Mouse (Mus musculus) left cerebral cortex, adult 9 months (tissue): Measurements from ENCODE around the gene Asb17.

Experiments used
- DNase-seq, 2 experiments: peaks; one replicate each; pipeline ENCODE4 v3.0.0; 2022; ENCODE audit warnings: low spot score in 2 of 2

Gene Asb17

GRCm38 (mm10) chr3:153888141-153888540 lies 44.1 kb downstream of the Asb17 start:
- DNase-seq, result no peak

- no peak for DNase-seq
These were observed 45.3 kb downstream of the Asb17 start for GRCm38 (mm10) chr3:153889188-153889781.

GRCm38 (mm10) chr3:153895454-153895853 lies 51.4 kb downstream of the Asb17 start:
- DNase-seq, result no peak

GRCm38 (mm10) chr3:153897216-153897615 lies 53.2 kb downstream of the Asb17 start:
- DNase-seq, result no peak

GRCm38 (mm10) chr3:153901904-153902303 lies 57.9 kb downstream of the Asb17 start:
- no peak for DNase-seq

- no peak for DNase-seq
These were observed 58.6 kb downstream of the Asb17 start for GRCm38 (mm10) chr3:153902595-153902994.

- DNase-seq, result no peak
These were observed 60.6 kb downstream of the Asb17 start for GRCm38 (mm10) chr3:153904586-153904985.
